Mouse (Mus musculus) embryonic facial prominence, embryonic 13.5 days (tissue): ENCODE results near the gene Cdc6. TPM values are rescaled to one million over a fixed set of nuclear protein-coding genes. Genes with fewer than 3 reads are reported as not detected.
A peak's percentile ranks its signal among the peaks of the same experiment; 100 is the strongest.

ENCODE experiments used
- ATAC-seq: fragments of 200-750 bp; cut with Nextera tagmentation; 2 replicates; pipeline ENCODE4 v1.8.0; 2017; ENCODE audit warnings: low read depth; ENCODE audit not compliant: insufficient number of reproducible peaks, insufficient read depth, low FRiP score, low TSS enrichment
- H3K27ac ChIP-seq: fragments of 300-500 bp; sonication (generic); 2 replicates; pipeline ENCODE4 v1.5.1; 2015; ENCODE audit warnings: moderate library complexity, mild to moderate bottlenecking, inconsistent platforms
- H3K27me3 ChIP-seq: fragments of 300-500 bp; sonication (generic); 2 replicates; pipeline ENCODE4 v1.6.1; 2015; ENCODE audit warnings: mild to moderate bottlenecking, inconsistent platforms
- H3K36me3 ChIP-seq: fragments of 300-500 bp; sonication (generic); 2 replicates; pipeline ENCODE4 v1.6.1; 2015; ENCODE audit warnings: mild to moderate bottlenecking, inconsistent platforms
- H3K4me1 ChIP-seq: fragments of 300-500 bp; sonication (generic); 2 replicates; pipeline ENCODE4 v1.6.1; 2015; ENCODE audit warnings: inconsistent platforms
- H3K4me2 ChIP-seq: fragments of 300-500 bp; sonication (generic); 2 replicates; pipeline ENCODE4 v1.6.1; 2015; ENCODE audit warnings: moderate library complexity, mild to moderate bottlenecking, inconsistent platforms
- H3K4me3 ChIP-seq: fragments of 300-500 bp; sonication (generic); 2 replicates; pipeline ENCODE4 v1.5.1; 2015; ENCODE audit warnings: mild to moderate bottlenecking, inconsistent platforms
- H3K9ac ChIP-seq: fragments of 300-500 bp; sonication (generic); 2 replicates; pipeline ENCODE4 v1.6.1; 2015; ENCODE audit warnings: mild to moderate bottlenecking, inconsistent platforms
- H3K9me3 ChIP-seq: fragments of 300-500 bp; sonication (generic); 2 replicates; pipeline ENCODE4 v1.6.1; 2016; ENCODE audit warnings: inconsistent platforms
- WGBS: fragments of 180-500 bp; shearing (Covaris S2); methylation state at CpG from one replicate; pipeline ENCODE4 v1.1.7; 2015; ENCODE audit warnings: mixed read lengths; 5-methylcytosine and 5-hydroxymethylcytosine counted together
- polyA plus RNA-seq: library from polyadenylated mRNA; unstranded; fragments of >200 nt; fragmentation: Nextera tagmentation; extraction: Ambion mirVana; gene quantifications from 2 replicates; pipeline ENCODE4 v1.2.1, GENCODE M21; 2015

The Cdc6 gene
- polyA plus RNA-seq, 1 experiment from 2014 or later: 31.5 TPM

- H3K9me3 ChIP-seq: no peaks in the 10 kb centered on the region
- ATAC-seq: peak; percentile 8; the same call in 1 of the 2 replicates
- WGBS: 5% methylated on average over 10 of the region's 10 CpGs
- peak overlapping the region; percentile 93 for H3K27ac ChIP-seq
- peak overlapping the region; percentile 49; the same call in 1 of the 2 replicates for H3K9ac ChIP-seq
- peaks cover 8% of the 10 kb centered on the region for H3K36me3 ChIP-seq
- H3K4me1 ChIP-seq: peaks cover 87% of the 10 kb centered on the region
- H3K4me2 ChIP-seq: peak overlapping the region; percentile 52
- H3K4me3 ChIP-seq: 0 out of 2 replicates have a peak overlapping the region, but pooled peaks have one; percentile 18
- H3K27me3 ChIP-seq: no peaks in the 10 kb centered on the region
Measured at GRCm38 (mm10) chr11:98925265-98925721, 17.7 kb downstream of the Cdc6 start.

GRCm38 (mm10) chr11:98925868-98926311 is 18.3 kb downstream of the Cdc6 start:
- H3K36me3 ChIP-seq: peaks cover 5% of the 10 kb centered on the region
- peak overlapping the region; percentile 49; the same call in 1 of the 2 replicates for H3K9ac ChIP-seq
- H3K27ac ChIP-seq: peak overlapping the region; percentile 93
- no peaks in the 10 kb centered on the region for H3K27me3 ChIP-seq
- H3K4me3 ChIP-seq: peak overlapping the region; percentile 18
- WGBS: 0% methylated on average over 11 of the region's 12 CpGs
- H3K9me3 ChIP-seq: no peaks in the 10 kb centered on the region
- ATAC-seq: peak; percentile 48; the same call in 1 of the 2 replicates
- H3K4me2 ChIP-seq: peak overlapping the region; percentile 52
- peaks cover 93% of the 10 kb centered on the region for H3K4me1 ChIP-seq

GRCm38 (mm10) chr11:98926553-98926952 is 19.0 kb downstream of the Cdc6 start:
- H3K4me2 ChIP-seq: peak overlapping the region; percentile 52
- H3K9me3 ChIP-seq: no peaks in the 10 kb centered on the region
- no peaks in the 10 kb centered on the region for H3K27me3 ChIP-seq
- no peak overlapping the region; the same call in 1 of the 2 replicates for H3K4me3 ChIP-seq
- H3K4me1 ChIP-seq: peaks cover 100% of the 10 kb centered on the region
- peak overlapping the region; percentile 40; the same call in 1 of the 2 replicates for H3K9ac ChIP-seq
- H3K27ac ChIP-seq: peak overlapping the region; percentile 93
- 39% methylated on average over 7 of the region's 7 CpGs for WGBS
- ATAC-seq: no peak
- H3K36me3 ChIP-seq: no peaks in the 10 kb centered on the region

GRCm38 (mm10) chr11:98927438-98928076 is 20.0 kb downstream of the Cdc6 start, which contains the start of gene Rara:
TSS of gene Rara (plus strand) at chr11:98927818.
- H3K4me2 ChIP-seq: peak within 1 kb of the TSS; percentile 90

GRCm38 (mm10) chr11:98928186-98928893 is 20.7 kb downstream of the Cdc6 start:
- Histone ChIP-seq H3K4me3 (peak overlapping the region; percentile 68), H3K4me1 (peaks cover 100% of the 10 kb centered on the region), H3K36me3 (no peaks in the 10 kb centered on the region), H3K9me3 (no peaks in the 10 kb centered on the region), H3K4me2 (peak overlapping the region; percentile 90), H3K9ac (peak overlapping the region; percentile 83), H3K27me3 (no peaks in the 10 kb centered on the region), H3K27ac (peak overlapping the region; percentile 91)
- WGBS: 6% methylated on average over 12 of the region's 12 CpGs
- no peak for ATAC-seq

More at GRCm38 (mm10) chr11:98927438-98928076, 20.0 kb downstream of the Cdc6 start, which contains the start of gene Rara:
- Histone ChIP-seq H3K27me3 (no peaks in the 10 kb centered on the region), H3K27ac (peak within 1 kb of the TSS; percentile 93), H3K9me3 (no peaks in the 10 kb centered on the region), H3K36me3 (no peaks in the 10 kb centered on the region), H3K4me1 (peaks cover 100% of the 10 kb centered on the region), H3K4me3 (peak within 1 kb of the TSS; percentile 68), H3K9ac (peak within 1 kb of the TSS; percentile 83)
- no peak for ATAC-seq
- 5% methylated on average over 21 of the region's 21 CpGs for WGBS

- Histone ChIP-seq H3K9ac (peak overlapping the region; percentile 83), H3K4me2 (peak overlapping the region; percentile 90), H3K4me1 (peaks cover 100% of the 10 kb centered on the region), H3K27ac (peak overlapping the region; percentile 91), H3K9me3 (no peaks in the 10 kb centered on the region), H3K27me3 (no peaks in the 10 kb centered on the region), H3K36me3 (no peaks in the 10 kb centered on the region), H3K4me3 (peak overlapping the region; percentile 68)
- WGBS: 7% methylated on average over 9 of the region's 9 CpGs
- no peak for ATAC-seq
Measured at GRCm38 (mm10) chr11:98929503-98929902, 21.9 kb downstream of the Cdc6 start.

- Histone ChIP-seq H3K27ac (peak overlapping the region; percentile 91), H3K4me2 (peak overlapping the region; percentile 90), H3K36me3 (0 out of 2 replicates have a peak, but pooled peaks cover 3% of the 10 kb centered on the region), H3K4me1 (peaks cover 98% of the 10 kb centered on the region), H3K4me3 (peak overlapping the region; percentile 68), H3K9ac (peak overlapping the region; percentile 83; the same call in 1 of the 2 replicates), H3K9me3 (no peaks in the 10 kb centered on the region), H3K27me3 (no peaks in the 10 kb centered on the region)
- no peak for ATAC-seq
- 19% methylated on average over 7 of the region's 7 CpGs for WGBS
Measured at GRCm38 (mm10) chr11:98930127-98930601, 22.6 kb downstream of the Cdc6 start.

GRCm38 (mm10) chr11:98930773-98931512 is 23.3 kb downstream of the Cdc6 start:
- no peaks in the 10 kb centered on the region for H3K27me3 ChIP-seq
- no peaks in the 10 kb centered on the region for H3K9me3 ChIP-seq
- 0 out of 2 replicates have a peak, but pooled peaks cover 5% of the 10 kb centered on the region for H3K36me3 ChIP-seq
- 28% methylated on average over 10 of the region's 10 CpGs for WGBS
- H3K9ac ChIP-seq: peak overlapping the region; percentile 58
- H3K27ac ChIP-seq: peak overlapping the region; percentile 91
- H3K4me2 ChIP-seq: peak overlapping the region; percentile 90
- H3K4me1 ChIP-seq: peaks cover 97% of the 10 kb centered on the region
- ATAC-seq: no peak
- H3K4me3 ChIP-seq: peak overlapping the region; percentile 68

- H3K4me2 ChIP-seq: peak overlapping the region; percentile 90
- peak overlapping the region; percentile 58 for H3K9ac ChIP-seq
- peak overlapping the region; percentile 91 for H3K27ac ChIP-seq
- no peaks in the 10 kb centered on the region for H3K27me3 ChIP-seq
- H3K36me3 ChIP-seq: 0 out of 2 replicates have a peak, but pooled peaks cover 5% of the 10 kb centered on the region
- no peak for ATAC-seq
- no peaks in the 10 kb centered on the region for H3K9me3 ChIP-seq
- H3K4me3 ChIP-seq: peak overlapping the region; percentile 14; the same call in 1 of the 2 replicates
- 26% methylated on average over 7 of the region's 7 CpGs for WGBS
- H3K4me1 ChIP-seq: peaks cover 97% of the 10 kb centered on the region
Measured at GRCm38 (mm10) chr11:98931513-98932292, 24.1 kb downstream of the Cdc6 start.
